Mouse (Mus musculus): Measurements from ENCODE around the gene Atf7. TPM values are rescaled to one million over a fixed set of nuclear protein-coding genes. Genes with fewer than 3 reads are reported as not detected.

Gene Atf7
- polyA plus RNA-seq, 1 experiment from 2014 or later: 15.0 TPM

DNA sequence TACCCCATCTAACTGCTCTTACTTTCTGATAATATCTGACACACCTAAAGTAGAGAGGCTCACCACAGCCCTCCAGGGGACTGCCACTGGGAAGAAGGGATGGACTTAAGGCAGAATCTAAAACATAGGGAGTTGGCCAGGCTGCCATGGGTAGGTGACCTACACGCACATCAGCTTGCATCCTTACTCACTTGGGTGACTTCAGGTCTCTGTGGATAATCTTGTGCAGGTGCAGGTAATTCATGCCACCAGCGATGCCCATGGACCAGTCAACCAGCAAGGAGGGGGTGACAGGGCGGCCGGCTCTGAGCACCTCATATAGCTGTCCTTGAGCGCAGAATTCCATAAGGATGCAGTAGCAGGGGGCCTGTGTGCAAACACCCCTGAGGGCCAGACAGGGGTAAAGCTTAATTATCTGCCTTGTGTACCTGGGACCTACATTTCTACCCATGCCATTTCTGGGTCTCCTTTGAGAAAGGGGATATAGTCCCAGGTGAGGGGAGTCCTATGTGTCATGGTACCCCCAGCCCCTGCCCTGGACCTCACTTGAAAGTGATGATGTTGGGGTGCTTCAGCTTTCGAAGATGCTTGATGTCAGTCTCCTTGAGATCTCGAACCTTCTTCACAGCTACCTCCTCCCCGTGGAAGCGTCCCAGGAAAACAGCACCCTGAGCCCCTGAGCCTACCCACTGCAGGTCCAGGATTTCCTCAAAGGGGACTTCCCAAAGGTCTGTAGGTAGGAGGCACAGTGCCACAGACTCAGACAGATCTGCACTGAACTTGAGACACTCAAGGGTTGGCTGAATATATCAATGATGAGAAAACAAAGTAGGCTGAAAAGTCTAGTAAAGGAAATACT is 121.1 kb downstream of the Atf7 start:
- Histone ChIP-seq H3K9ac (ENCODE audit: low read depth, low read length) (no peak overlapping the region), H3K9me3 (ENCODE audit: control insufficient read depth) (no peaks in the 10 kb centered on the region), H3K4me1 (replicated peaks; ENCODE audit: control insufficient read depth, insufficient read depth, low read length) (no peaks in the 10 kb centered on the region), H3K27ac (ENCODE audit: low read depth, low read length) (no peak overlapping the region), H3K27me3 (replicated peaks; ENCODE audit: control insufficient read depth, insufficient read depth, low read length) (no peaks in the 10 kb centered on the region), H3K4me2 (replicated peaks; ENCODE audit: low read depth) (no peak overlapping the region), H3K36me3 (ENCODE audit: control insufficient read depth, insufficient read depth) (peaks cover 44% of the 10 kb centered on the region), H3K4me3 (ENCODE audit: low read depth, low read length) (no peak overlapping the region)
- 89% methylated on average over 9 of the region's 9 CpGs for WGBS
- ATAC-seq: no peak
- no peak for TF ChIP-seq CTCF (IDR thresholded peaks at IDR 0.05; ENCODE audit: low read depth)

- 92% methylated on average over 1 of the region's 1 CpGs for WGBS
Observed at GRCm38 (mm10) chr15:102503447-102503846, 121.8 kb downstream of the Atf7 start, which contains the start of gene Gm10337. Gene Gm10337 (plus strand): TSS chr15:102503722.

DNA sequence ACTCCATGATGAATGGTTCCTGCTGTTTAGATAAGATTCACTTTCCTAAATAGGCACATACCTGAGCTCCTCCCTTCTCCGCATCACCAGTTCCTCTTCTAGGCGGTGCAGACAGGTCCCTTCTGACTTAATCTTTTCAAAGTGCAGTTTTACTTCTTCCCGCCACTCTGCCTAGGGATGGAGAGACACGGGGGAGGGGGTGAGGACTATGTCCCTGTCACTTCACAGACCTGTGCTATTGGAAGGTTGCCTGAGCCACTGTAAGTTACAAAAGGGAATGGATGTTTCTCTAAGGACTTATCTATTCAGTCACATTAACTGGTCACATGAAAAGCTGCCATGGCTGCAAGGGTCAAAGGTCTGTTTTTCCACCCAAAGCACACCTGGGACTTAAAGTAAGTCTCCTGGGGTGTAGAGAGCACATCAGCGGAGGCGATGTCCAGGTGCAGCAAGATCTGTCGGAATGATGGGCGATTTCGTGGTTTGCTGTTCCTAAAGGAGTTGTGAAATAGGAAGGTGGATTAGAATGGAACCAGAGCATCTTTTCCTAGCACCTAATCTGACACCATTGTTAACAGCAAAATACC is 122.9 kb downstream of the Atf7 start:
- no peaks in the 10 kb centered on the region for H3K27me3 ChIP-seq (replicated peaks; ENCODE audit: control insufficient read depth, insufficient read depth, low read length)
- peak overlapping the region; percentile 74 for H3K27ac ChIP-seq (ENCODE audit: low read depth, low read length)
- ATAC-seq: peak; percentile 64
- peak overlapping the region; percentile 21; the same call in 1 of the 2 replicates for H3K4me2 ChIP-seq (replicated peaks; ENCODE audit: low read depth)
- no peak for TF ChIP-seq CTCF (IDR thresholded peaks at IDR 0.05; ENCODE audit: low read depth)
- no peaks in the 10 kb centered on the region for H3K9me3 ChIP-seq (ENCODE audit: control insufficient read depth)
- H3K9ac ChIP-seq (ENCODE audit: low read depth, low read length): no peak overlapping the region
- H3K4me3 ChIP-seq (ENCODE audit: low read depth, low read length): no peak overlapping the region
- H3K36me3 ChIP-seq (ENCODE audit: control insufficient read depth, insufficient read depth): peaks cover 53% of the 10 kb centered on the region
- WGBS: 35% methylated on average over 9 of the region's 9 CpGs
- no peaks in the 10 kb centered on the region for H3K4me1 ChIP-seq (replicated peaks; ENCODE audit: control insufficient read depth, insufficient read depth, low read length)

More at GRCm38 (mm10) chr15:102503447-102503846, 121.8 kb downstream of the Atf7 start, which contains the start of gene Gm10337:
- no peak for ATAC-seq
- Histone ChIP-seq H3K4me2 (replicated peaks; ENCODE audit: low read depth) (no peak within 1 kb of the TSS), H3K27me3 (replicated peaks; ENCODE audit: control insufficient read depth, insufficient read depth, low read length) (no peaks in the 10 kb centered on the region), H3K27ac (ENCODE audit: low read depth, low read length) (peak within 1 kb of the TSS; percentile 74), H3K9me3 (ENCODE audit: control insufficient read depth) (no peaks in the 10 kb centered on the region), H3K4me3 (ENCODE audit: low read depth, low read length) (no peak within 1 kb of the TSS), H3K9ac (ENCODE audit: low read depth, low read length) (no peak within 1 kb of the TSS), H3K4me1 (replicated peaks; ENCODE audit: control insufficient read depth, insufficient read depth, low read length) (no peaks in the 10 kb centered on the region), H3K36me3 (ENCODE audit: control insufficient read depth, insufficient read depth) (peaks cover 49% of the 10 kb centered on the region)
- no peak for TF ChIP-seq CTCF (IDR thresholded peaks at IDR 0.05; ENCODE audit: low read depth)

DNA sequence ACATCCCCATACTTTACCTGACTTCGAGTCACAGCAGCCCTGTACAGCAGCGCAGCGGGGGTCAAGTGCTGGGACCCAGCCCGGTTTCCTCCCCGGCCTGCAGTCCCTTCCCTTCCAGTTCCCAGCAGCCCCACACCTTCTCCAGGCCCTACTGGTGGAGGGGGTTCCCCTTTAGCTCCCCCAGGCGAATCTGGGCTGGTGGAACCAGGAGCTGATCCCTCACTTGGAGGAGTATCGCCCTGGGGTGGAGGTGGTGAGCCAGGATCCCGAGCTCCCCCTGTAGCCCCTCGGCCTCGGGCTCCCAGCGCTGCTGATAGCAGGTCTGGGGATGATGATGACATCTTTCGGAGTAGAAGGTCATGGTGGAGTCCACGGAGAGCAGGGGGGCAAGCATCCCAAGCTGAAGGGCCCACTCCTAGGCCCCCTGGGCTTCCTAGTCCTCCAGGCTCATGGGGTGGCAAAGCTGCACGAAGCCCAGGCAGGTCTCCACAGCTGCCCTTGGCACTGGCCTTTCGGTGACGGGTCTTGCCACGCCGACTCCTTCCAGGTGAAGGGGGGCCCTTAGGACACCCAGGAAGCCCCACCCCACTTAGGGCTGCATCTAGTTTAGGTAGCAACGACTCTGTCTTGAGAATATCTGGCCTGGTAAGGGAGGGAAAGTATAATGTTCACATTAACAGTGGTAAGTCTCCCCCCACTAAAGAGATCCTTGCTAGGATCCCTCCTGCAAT is 124.0 kb downstream of the Atf7 start:
- peak; percentile 12; the same call in 1 of the 2 replicates for ATAC-seq
- H3K27me3 ChIP-seq (replicated peaks; ENCODE audit: control insufficient read depth, insufficient read depth, low read length): no peaks in the 10 kb centered on the region
- no peaks in the 10 kb centered on the region for H3K4me1 ChIP-seq (replicated peaks; ENCODE audit: control insufficient read depth, insufficient read depth, low read length)
- peaks cover 60% of the 10 kb centered on the region for H3K36me3 ChIP-seq (ENCODE audit: control insufficient read depth, insufficient read depth)
- H3K9me3 ChIP-seq (ENCODE audit: control insufficient read depth): no peaks in the 10 kb centered on the region
- H3K9ac ChIP-seq (ENCODE audit: low read depth, low read length): no peak overlapping the region
- peak overlapping the region; percentile 21; the same call in 1 of the 2 replicates for H3K4me2 ChIP-seq (replicated peaks; ENCODE audit: low read depth)
- peak overlapping the region; percentile 74 for H3K27ac ChIP-seq (ENCODE audit: low read depth, low read length)
- WGBS: 79% methylated on average over 19 of the region's 19 CpGs
- no peak for TF ChIP-seq CTCF (IDR thresholded peaks at IDR 0.05; ENCODE audit: low read depth)
- H3K4me3 ChIP-seq (ENCODE audit: low read depth, low read length): no peak overlapping the region

- 88% methylated on average over 5 of the region's 5 CpGs for WGBS
- Histone ChIP-seq H3K9me3 (ENCODE audit: control insufficient read depth) (no peaks in the 10 kb centered on the region), H3K36me3 (ENCODE audit: control insufficient read depth, insufficient read depth) (peaks cover 68% of the 10 kb centered on the region), H3K9ac (ENCODE audit: low read depth, low read length) (no peak overlapping the region), H3K27ac (ENCODE audit: low read depth, low read length) (no peak overlapping the region; the same call in 1 of the 2 replicates), H3K4me3 (ENCODE audit: low read depth, low read length) (no peak overlapping the region), H3K4me1 (replicated peaks; ENCODE audit: control insufficient read depth, insufficient read depth, low read length) (no peaks in the 10 kb centered on the region), H3K27me3 (replicated peaks; ENCODE audit: control insufficient read depth, insufficient read depth, low read length) (no peaks in the 10 kb centered on the region), H3K4me2 (replicated peaks; ENCODE audit: low read depth) (no peak overlapping the region)
- no peak for ATAC-seq
- no peak for TF ChIP-seq CTCF (IDR thresholded peaks at IDR 0.05; ENCODE audit: low read depth)
Observed at GRCm38 (mm10) chr15:102500479-102500878, 124.8 kb downstream of the Atf7 start.

GRCm38 (mm10) chr15:102499851-102500250 is 125.4 kb downstream of the Atf7 start:
- H3K27me3 ChIP-seq (replicated peaks; ENCODE audit: control insufficient read depth, insufficient read depth, low read length): no peaks in the 10 kb centered on the region
- TF ChIP-seq CTCF (IDR thresholded peaks at IDR 0.05; ENCODE audit: low read depth): no peak

More at GRCm38 (mm10) chr15:102499851-102500250, 125.4 kb downstream of the Atf7 start:
- Histone ChIP-seq H3K9me3 (ENCODE audit: control insufficient read depth) (no peaks in the 10 kb centered on the region), H3K9ac (ENCODE audit: low read depth, low read length) (no peak overlapping the region), H3K4me2 (replicated peaks; ENCODE audit: low read depth) (no peak overlapping the region), H3K27ac (ENCODE audit: low read depth, low read length) (no peak overlapping the region), H3K4me1 (replicated peaks; ENCODE audit: control insufficient read depth, insufficient read depth, low read length) (no peaks in the 10 kb centered on the region), H3K36me3 (ENCODE audit: control insufficient read depth, insufficient read depth) (peaks cover 74% of the 10 kb centered on the region), H3K4me3 (ENCODE audit: low read depth, low read length) (no peak overlapping the region)
- no peak for ATAC-seq
- 80% methylated on average over 6 of the region's 6 CpGs for WGBS

All from intestine, postnatal 0 days (tissue).